Mouse (Mus musculus) midbrain, embryonic 11.5 days (tissue): ENCODE results near the gene Dock2. TPM values are rescaled to one million over a fixed set of nuclear protein-coding genes. Genes with fewer than 3 reads are reported as not detected.
A peak's percentile ranks its signal among the peaks of the same experiment; 100 is the strongest.
"Not testable (repeated sequence)": the region's sequence is repeated elsewhere in the genome, so short reads cannot be mapped to it uniquely, and the experiment has no call there.

Source experiments
- ATAC-seq: fragments of 200-750 bp; cut with Nextera tagmentation; 2 replicates; pipeline ENCODE4 v1.8.0; 2017; ENCODE audit warnings: moderate TSS enrichment, moderate library complexity; ENCODE audit not compliant: low FRiP score
- DNase-seq: peaks from one replicate; pipeline ENCODE4 v3.0.0; 2015; ENCODE audit warnings: low spot score; ENCODE audit errors: missing footprints
- H3K27ac ChIP-seq: fragments of 300-500 bp; sonication (generic); 2 replicates; pipeline ENCODE4 v1.5.1; 2014; ENCODE audit warnings: low read depth, low read length
- H3K27me3 ChIP-seq: fragments of 300-500 bp; sonication (generic); 2 replicates; pipeline ENCODE4 v1.6.1; 2014; ENCODE audit warnings: mild to moderate bottlenecking, low read length, moderate library complexity, mixed read lengths; ENCODE audit not compliant: control insufficient read depth, insufficient read depth
- H3K36me3 ChIP-seq: fragments of 300-500 bp; sonication (generic); 2 replicates; pipeline ENCODE4 v1.6.1; 2014; ENCODE audit warnings: mild to moderate bottlenecking, low read length, moderate library complexity, mixed read lengths; ENCODE audit not compliant: control insufficient read depth, insufficient read depth
- H3K4me1 ChIP-seq: fragments of 300-500 bp; sonication (generic); 2 replicates; pipeline ENCODE4 v1.6.1; 2014; ENCODE audit warnings: low read length; ENCODE audit not compliant: control insufficient read depth, insufficient read depth
- H3K4me2 ChIP-seq: fragments of 300-500 bp; sonication (generic); 2 replicates; pipeline ENCODE4 v1.6.1; 2014; ENCODE audit warnings: mild to moderate bottlenecking, moderate library complexity
- H3K4me3 ChIP-seq: fragments of 300-500 bp; sonication (generic); 2 replicates; pipeline ENCODE4 v1.5.1; 2014; ENCODE audit warnings: low read depth, low read length
- H3K9ac ChIP-seq: fragments of 300-500 bp; sonication (generic); 2 replicates; pipeline ENCODE4 v1.6.1; 2014; ENCODE audit warnings: low read length
- H3K9me3 ChIP-seq: fragments of 300-500 bp; sonication (generic); 2 replicates; pipeline ENCODE4 v1.6.1; 2016; ENCODE audit warnings: low read length; ENCODE audit not compliant: control insufficient read depth
- WGBS: fragments of 180-500 bp; shearing (Covaris S2); extraction: QIAGEN DNeasy Blood & Tissue Kit; methylation state at CpG from one replicate; pipeline ENCODE4 v1.1.7; 2014; 5-methylcytosine and 5-hydroxymethylcytosine counted together
- polyA plus RNA-seq: library from polyadenylated mRNA; unstranded; fragments of >200 nt; fragmentation: Nextera tagmentation; extraction: Ambion mirVana; gene quantifications from 2 replicates; pipeline ENCODE4 v1.2.1, GENCODE M21; 2014

Dock2 gene
- 0.79 and 0.94 TPM in 2 replicates for polyA plus RNA-seq

DNA sequence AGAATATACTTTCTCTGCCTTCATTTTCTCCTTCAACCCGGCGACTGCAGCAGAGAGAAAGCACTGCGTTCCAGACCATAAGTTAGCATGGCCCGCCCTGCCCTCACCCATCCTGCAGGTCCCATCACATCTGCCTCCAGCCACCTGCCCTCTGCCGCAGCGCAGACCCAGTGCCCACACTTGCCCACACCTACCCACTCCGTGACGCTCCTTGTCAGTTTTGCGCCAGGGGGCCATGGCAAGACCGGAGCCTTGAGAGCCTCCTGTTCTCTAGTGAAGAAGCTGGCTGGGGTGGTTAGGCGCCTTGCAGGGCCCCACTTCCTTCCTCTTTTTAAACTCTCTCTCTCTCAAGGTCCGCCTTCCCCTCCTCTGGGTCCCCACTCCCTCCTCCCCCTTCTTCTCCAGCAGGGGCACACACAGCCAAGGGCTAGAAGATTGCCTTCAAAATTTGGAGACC, at the start of gene Dock2:
Dock2 (minus strand) TSS at position 306 of the 457 bp plus-strand sequence.
- DNase-seq, result no peak
- no peaks in the 10 kb centered on the region for H3K36me3 ChIP-seq
- no peaks in the 10 kb centered on the region for H3K4me1 ChIP-seq
- ATAC-seq, result no peak
- WGBS, result 91% methylated on average over 12 of the region's 12 CpGs
- no peak within 1 kb of the TSS for H3K9ac ChIP-seq
- H3K9me3 ChIP-seq, result no peaks in the 10 kb centered on the region
- no peak within 1 kb of the TSS for H3K4me3 ChIP-seq
- no peak within 1 kb of the TSS for H3K4me2 ChIP-seq
- H3K27me3 ChIP-seq, result no peaks in the 10 kb centered on the region
- H3K27ac ChIP-seq, result no peak within 1 kb of the TSS

DNA sequence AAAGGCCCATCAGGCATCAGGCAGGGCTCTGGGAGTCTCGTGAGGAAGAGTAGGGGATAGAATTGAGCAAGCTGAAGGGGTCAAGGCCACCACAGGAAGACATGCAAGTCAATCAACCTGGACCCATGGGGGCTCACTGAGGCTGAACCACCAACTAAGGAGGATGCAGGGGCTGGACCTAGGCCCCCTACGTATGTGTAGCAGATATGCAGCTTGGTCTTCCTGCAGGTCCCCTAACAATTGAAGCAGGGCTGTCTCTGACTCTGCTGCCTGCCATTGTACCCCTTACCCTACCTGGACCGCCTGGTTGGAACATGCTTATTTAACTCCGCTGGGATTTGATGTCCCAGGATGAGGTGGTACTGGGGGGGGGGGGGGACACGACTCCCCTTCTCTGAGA, 49.0 kb upstream of the Dock2 start:
- H3K36me3 ChIP-seq, result no peaks in the 10 kb centered on the region; the same call in 1 of the 2 replicates
- H3K4me1 ChIP-seq, result peaks cover 13% of the 10 kb centered on the region
- DNase-seq (peak; percentile 84), ATAC-seq (0 out of 2 replicates have a peak, but pooled peaks have one; percentile 12)
- peak overlapping the region; percentile 86 for H3K9ac ChIP-seq
- WGBS, result 9% methylated on average over 4 of the region's 5 CpGs
- H3K4me2 ChIP-seq, result peak overlapping the region; percentile 74
- no peaks in the 10 kb centered on the region for H3K27me3 ChIP-seq
- H3K4me3 ChIP-seq, result peak overlapping the region; percentile 74
- H3K27ac ChIP-seq, result no peak overlapping the region
- no peaks in the 10 kb centered on the region for H3K9me3 ChIP-seq

DNA sequence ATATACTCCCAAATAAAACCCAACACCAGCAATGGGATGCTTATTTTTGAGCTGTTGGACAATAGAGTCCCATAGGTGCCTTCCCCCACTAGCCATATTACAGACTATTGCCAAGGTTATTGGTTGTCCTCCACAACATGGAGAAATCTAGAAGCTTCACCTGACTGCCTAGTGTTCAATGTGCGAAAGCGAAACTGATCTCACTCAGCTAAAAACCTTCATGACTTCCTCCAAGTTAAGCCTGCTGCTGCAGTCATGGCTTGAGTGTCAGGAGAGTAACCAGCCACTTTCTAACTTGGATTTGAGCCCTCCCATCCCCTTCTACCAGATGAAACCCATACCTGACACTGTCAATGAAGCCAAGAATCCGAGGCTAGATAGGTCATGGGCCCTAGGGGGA, 44.1 kb upstream of the Dock2 start:
- WGBS, result 96% methylated on average over 3 of the region's 3 CpGs
- DNase-seq (no peak), ATAC-seq (no peak)
- Histone ChIP-seq H3K4me3 (no peak overlapping the region), H3K4me2 (no peak overlapping the region), H3K27ac (no peak overlapping the region), H3K36me3 (peaks cover 4% of the 10 kb centered on the region), H3K4me1 (peaks cover 7% of the 10 kb centered on the region), H3K27me3 (no peaks in the 10 kb centered on the region), H3K9me3 (no peaks in the 10 kb centered on the region), H3K9ac (no peak overlapping the region)

DNA sequence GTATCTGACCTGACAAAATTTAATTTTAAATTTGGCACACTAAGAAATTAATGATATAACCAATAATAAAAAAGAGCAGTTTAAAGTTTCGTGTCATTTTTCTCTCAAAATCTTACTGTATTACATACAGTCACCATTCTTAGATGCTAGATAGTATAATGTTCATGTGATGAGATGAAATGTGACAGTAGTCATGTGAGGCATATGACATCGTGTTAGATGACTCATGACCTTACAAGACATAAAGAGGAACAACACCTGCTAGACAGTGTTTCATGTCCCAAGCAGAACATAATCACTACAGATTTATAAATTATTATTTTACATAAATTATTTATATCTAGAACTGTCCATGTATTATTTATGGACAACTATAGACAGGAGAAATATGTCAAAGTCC, 43.2 kb upstream of the Dock2 start:
- DNase-seq (no peak), ATAC-seq (no peak)
- no peaks in the 10 kb centered on the region for H3K27me3 ChIP-seq
- H3K4me2 ChIP-seq, result no peak overlapping the region
- H3K36me3 ChIP-seq, result peaks cover 10% of the 10 kb centered on the region
- H3K4me3 ChIP-seq, result no peak overlapping the region
- no peaks in the 10 kb centered on the region for H3K9me3 ChIP-seq
- H3K27ac ChIP-seq, result no peak overlapping the region
- no peaks in the 10 kb centered on the region for H3K4me1 ChIP-seq
- H3K9ac ChIP-seq, result no peak overlapping the region
- 94% methylated on average over 2 of the region's 2 CpGs for WGBS

DNA sequence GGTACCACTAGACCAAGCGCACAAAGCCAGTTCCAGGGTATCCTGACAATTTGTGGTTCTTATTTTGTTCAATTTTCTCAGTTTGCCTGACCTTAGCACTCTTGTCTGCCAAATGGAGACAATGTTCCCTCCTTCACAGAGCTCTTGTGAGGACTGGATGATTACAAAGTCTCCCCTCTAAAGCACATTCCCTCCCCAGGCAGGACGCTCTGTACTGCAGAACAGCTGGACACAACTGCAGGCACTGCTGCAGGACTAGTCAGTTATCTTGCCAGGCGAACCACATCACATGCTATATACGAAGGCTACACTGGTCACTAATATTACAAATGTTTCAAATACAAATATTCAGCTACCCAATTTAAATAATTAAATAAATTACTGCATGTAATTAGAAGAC, 41.1 kb upstream of the Dock2 start:
- Histone ChIP-seq H3K4me2 (no peak overlapping the region), H3K4me1 (no peaks in the 10 kb centered on the region), H3K27me3 (no peaks in the 10 kb centered on the region), H3K4me3 (no peak overlapping the region), H3K27ac (no peak overlapping the region), H3K9ac (no peak overlapping the region), H3K36me3 (peaks cover 12% of the 10 kb centered on the region), H3K9me3 (no peaks in the 10 kb centered on the region)
- 95% methylated on average over 4 of the region's 4 CpGs for WGBS
- no peak for DNase-seq
- no peak for ATAC-seq

DNA sequence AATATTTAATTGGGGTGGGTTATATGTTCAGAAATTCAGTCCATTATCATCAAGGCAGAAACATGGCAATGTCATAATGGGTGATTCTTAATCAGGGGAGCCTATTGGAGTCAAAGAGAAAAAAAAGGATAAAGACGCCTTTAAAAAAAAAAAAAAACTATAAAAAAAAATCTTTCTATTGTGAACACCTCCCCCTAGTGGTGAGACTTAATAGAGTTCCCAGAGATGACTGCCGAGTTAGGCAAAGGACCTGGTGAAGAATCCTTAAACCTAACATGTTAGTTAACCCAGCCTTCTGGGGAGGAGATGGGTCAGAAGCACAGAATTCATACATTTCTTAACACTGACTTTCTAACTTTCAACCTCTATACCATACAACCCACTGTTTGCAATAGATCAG, 31.1 kb upstream of the Dock2 start:
- ATAC-seq, result no peak
- H3K9me3 ChIP-seq, result no peaks in the 10 kb centered on the region
- H3K27ac ChIP-seq, result no peak overlapping the region
- H3K4me2 ChIP-seq, result no peak overlapping the region
- DNase-seq, result peak; percentile 90
- no peak overlapping the region for H3K9ac ChIP-seq
- no peaks in the 10 kb centered on the region for H3K27me3 ChIP-seq
- 23% methylated on average over 2 of the region's 2 CpGs for WGBS
- no peak overlapping the region for H3K4me3 ChIP-seq
- H3K36me3 ChIP-seq, result peaks cover 7% of the 10 kb centered on the region
- H3K4me1 ChIP-seq, result no peaks in the 10 kb centered on the region

DNA sequence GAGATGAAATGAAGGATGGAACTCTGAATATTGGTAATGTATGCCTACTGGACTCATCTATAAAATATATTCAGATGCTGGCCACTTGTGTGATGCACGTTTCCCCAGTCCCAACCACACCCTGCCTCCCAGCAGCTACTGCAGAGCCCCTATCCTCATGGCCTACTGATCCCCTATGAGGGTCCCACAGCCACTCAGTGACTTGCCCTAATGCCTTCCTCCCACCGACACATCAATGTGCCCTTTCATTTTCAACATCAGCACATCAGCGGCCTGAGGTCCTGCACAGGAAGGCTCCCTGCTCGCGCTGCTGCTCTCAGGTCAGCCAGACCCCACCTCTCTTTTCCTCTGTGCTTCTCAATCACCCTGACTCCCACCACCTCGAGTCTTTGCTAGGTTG, 30.6 kb upstream of the Dock2 start:
- H3K27me3 ChIP-seq, result no peaks in the 10 kb centered on the region
- no peak overlapping the region for H3K9ac ChIP-seq
- no peaks in the 10 kb centered on the region for H3K9me3 ChIP-seq
- H3K27ac ChIP-seq, result no peak overlapping the region
- no peak for DNase-seq
- 90% methylated on average over 6 of the region's 6 CpGs for WGBS
- no peak for ATAC-seq
- H3K4me2 ChIP-seq, result no peak overlapping the region
- H3K4me1 ChIP-seq, result no peaks in the 10 kb centered on the region
- no peak overlapping the region for H3K4me3 ChIP-seq
- peaks cover 7% of the 10 kb centered on the region for H3K36me3 ChIP-seq

DNA sequence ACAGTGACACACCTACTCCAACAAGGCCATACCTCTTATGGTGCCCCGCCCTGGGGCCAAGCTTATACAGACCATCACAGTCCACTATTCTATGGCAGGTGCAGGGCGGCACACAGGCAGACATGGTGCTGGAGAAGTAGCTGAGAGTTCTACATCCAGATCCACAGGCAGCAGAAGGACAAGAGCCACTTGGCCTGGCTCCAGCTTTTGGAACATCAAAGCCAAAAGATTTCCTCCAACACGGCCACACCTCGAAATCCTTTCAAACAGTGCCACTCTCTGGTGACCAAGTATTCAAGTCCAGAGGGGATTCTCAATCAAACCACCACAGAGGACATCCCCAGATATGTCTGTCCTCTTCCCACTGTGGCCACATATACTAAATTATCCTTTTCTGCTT, 21.3 kb upstream of the Dock2 start:
- H3K9me3 ChIP-seq, H3K27ac ChIP-seq, ATAC-seq, H3K36me3 ChIP-seq, DNase-seq, H3K4me1 ChIP-seq, H3K4me2 ChIP-seq, H3K4me3 ChIP-seq, H3K9ac ChIP-seq, H3K27me3 ChIP-seq: not testable (repeated sequence)
- WGBS, result 90% methylated on average over 4 of the region's 4 CpGs

DNA sequence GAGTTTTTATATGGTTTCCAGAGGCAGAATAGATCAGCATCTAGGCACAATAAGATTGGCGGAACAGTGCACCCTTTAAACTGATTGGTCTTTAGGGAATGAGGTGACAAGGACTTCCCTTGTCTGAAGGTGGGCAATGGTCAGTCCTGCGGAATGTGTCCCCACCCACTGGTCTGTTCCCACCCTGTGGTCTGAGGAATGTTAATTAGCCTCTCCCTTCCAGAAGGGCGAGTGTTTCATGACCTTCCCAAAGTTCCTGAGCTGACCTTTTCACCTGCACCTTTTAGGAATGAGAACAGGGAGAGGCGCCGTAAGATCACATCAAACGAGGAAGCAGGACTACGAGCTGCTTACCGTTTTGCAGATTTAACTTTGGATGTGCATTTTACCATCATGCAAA, 14.4 kb upstream of the Dock2 start:
- not testable (repeated sequence) for H3K9ac ChIP-seq, H3K36me3 ChIP-seq, H3K9me3 ChIP-seq, H3K27me3 ChIP-seq, H3K27ac ChIP-seq, H3K4me3 ChIP-seq, H3K4me2 ChIP-seq, ATAC-seq, DNase-seq, H3K4me1 ChIP-seq
- 63% methylated on average over 8 of the region's 8 CpGs for WGBS

DNA sequence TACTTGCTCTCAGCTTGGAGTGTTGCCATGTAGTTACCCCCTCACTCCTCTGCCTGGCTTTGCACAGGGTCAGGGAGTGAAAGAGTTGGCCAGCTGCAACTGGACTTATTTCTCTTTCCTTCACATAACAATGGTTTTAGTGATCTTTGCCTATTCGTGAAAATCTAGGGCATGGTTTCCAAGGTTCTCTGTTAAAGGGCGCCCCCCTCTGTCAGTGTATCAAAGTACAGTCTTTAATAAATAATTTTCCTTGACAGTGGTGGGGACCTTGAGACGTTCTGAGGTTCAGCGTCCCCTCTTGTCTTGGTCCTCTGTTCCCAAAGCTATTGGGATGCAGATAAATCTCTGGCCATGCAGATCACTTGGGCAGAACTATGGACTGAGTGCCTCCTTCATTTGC, 12.4 kb upstream of the Dock2 start:
- no peak overlapping the region for H3K27ac ChIP-seq
- DNase-seq, result no peak
- ATAC-seq, result no peak
- H3K9ac ChIP-seq, result no peak overlapping the region
- no peaks in the 10 kb centered on the region for H3K36me3 ChIP-seq
- H3K4me2 ChIP-seq, result no peak overlapping the region
- H3K4me3 ChIP-seq, result no peak overlapping the region
- no peaks in the 10 kb centered on the region for H3K4me1 ChIP-seq
- no peaks in the 10 kb centered on the region for H3K9me3 ChIP-seq
- no peaks in the 10 kb centered on the region for H3K27me3 ChIP-seq
- 32% methylated on average over 4 of the region's 4 CpGs for WGBS
